Mouse (Mus musculus) kidney, adult 8-10 months (tissue): ENCODE data around the gene Bloc1s5.
A peak's percentile ranks its signal among the peaks of the same experiment; 100 is the strongest.
"Not testable (repeated sequence)": the region's sequence is repeated elsewhere in the genome, so short reads cannot be mapped to it uniquely, and the experiment has no call there.

Experiments
- DNase-seq, 2 experiments: peaks; one replicate each; pipeline ENCODE4 v3.0.0; 2022

Bloc1s5 gene

DNA sequence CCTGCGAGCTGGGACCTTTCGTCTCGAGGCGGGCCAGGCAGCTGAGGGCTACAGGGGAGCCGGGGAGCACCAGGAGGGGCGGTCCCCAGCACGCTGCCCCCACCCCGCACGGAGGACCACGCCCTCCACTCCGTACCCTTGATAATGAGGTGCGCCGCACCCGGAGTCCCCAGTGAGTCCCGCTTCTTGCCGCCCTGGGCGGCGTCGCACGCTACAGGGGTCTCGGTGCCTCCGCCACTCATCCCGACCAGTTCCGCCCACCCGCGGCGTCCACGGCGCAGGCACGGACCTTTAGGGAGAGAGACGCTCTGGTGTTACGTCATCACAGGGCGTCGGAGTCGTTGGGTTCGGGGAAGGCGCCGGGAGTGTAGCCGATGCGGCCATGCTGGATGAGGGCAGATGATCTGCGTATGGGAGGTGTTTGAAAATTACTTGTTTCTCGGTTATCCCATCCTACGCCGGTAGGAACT is at the start of gene Bloc1s5:
Bloc1s5 (minus strand) TSS at position 310 of the 470 bp plus-strand sequence.
- DNase-seq = peak; percentile 90 to 95

DNA sequence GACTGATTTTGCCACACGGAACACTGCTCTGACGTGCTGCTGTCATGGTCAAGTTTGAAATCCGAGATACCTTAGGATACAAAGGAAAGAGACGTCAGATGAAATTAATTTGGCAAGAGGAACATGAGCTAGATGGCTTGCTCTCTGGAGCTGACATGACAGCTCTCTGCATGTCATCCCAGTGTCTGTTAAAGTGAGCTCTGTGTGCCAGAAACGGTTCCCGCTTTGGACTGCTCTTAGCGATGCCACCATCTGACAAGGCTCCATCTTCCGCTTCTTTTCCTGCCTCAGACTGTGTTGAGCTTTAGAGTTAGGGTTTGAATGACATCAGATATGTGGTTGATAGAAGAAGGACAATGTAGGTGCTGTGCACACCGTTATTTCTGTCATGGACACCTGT is 37.4 kb upstream of the Bloc1s5 start:
- DNase-seq = no peak

DNA sequence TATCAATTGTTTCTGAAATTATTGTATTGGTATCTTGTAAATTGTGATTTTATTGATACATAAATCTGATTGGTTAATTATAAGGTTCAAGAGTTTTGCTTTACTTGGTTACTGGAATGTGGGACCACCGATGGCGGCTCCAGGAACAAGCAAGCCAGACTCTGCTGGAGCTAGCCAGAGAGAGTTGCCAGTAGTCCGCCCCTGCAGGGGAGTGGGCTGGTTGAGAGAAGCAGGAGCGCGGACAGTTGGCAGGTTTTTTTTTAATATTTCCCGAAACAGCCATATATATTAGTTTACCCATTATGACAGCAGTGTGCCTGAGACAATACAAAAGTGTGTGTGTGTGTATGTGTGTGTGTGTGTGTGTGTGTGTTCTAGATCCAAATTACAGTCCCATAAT is 36.5 kb upstream of the Bloc1s5 start:
- not testable (repeated sequence) for DNase-seq

- DNase-seq = no peak
Measured at GRCm38 (mm10) chr13:38670051-38670450, 35.1 kb upstream of the Bloc1s5 start.

GRCm38 (mm10) chr13:38668514-38668913 is 33.6 kb upstream of the Bloc1s5 start:
- peak in 1 of 2 experiments; percentile 43 for DNase-seq

GRCm38 (mm10) chr13:38664753-38665152 is 29.8 kb upstream of the Bloc1s5 start:
- DNase-seq = no peak

DNA sequence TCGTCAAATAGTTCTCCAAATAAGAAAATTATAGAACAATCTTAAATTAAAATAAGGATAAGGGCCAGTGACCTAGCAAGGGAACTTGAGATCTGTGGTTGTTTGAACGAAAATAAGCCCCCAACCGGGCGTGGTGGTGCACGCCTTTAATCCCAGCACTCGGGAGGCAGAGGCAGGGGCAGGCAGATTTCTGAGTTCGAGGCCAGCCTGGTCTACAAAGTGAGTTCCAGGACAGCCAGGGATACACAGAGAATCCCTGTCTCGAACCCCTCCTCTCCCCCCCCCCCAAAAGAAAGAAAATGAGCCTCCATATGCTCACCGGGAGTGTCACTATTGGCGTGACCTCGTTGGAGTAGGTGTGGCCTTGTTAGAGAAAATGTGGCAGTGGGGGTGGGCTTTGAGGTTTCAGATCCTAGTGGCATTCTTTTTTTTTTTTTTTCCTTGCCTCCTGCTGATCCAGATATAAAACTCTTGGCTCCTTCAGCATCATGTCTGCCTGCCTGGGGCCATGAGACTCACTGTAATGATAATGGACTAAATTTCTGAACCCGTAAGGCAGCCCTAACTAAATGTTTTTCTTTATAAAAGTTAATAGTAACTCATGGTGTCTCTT is 24.7 kb upstream of the Bloc1s5 start:
- no peak for DNase-seq

DNA sequence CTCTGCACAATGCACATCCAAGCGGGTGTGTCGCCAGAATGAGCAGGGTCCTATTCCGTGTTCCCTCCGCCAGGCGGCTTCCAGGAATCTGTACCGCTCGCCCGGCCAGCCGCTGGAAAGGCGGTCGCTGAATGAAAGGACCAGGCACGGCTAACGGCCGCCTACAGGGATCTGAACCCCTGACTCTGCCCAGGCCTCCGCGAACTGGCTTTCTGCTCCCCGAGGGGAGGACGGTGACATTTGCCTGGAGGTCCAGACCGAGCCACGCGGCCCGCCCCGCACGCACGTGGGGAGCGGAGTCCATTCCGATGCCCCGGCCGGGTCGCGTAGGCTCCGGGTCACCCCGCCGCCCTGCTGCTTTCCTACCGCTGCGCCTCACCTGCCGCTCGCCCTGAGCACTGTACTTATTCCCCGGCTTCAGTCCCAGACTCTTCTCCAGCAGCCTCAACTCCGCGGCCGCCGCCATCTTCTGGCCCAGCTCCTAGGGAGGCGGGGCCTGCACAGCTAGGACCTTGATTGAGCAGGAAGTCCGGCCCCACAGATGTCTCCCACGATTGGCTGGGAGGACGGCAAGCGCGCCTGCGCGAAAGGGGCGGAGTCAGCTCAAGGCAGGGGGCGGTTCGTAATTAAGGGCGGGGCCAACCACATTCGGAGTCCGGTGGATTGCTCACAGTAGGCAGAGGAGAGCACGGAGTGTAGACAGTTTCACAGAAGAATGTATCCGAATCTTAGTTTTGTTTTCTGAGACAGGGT is 23.8 kb upstream of the Bloc1s5 start, which contains the start of gene Eef1e1:
Eef1e1 (minus strand) TSS at position 531 of the 753 bp plus-strand sequence.
- peak; percentile 95 for DNase-seq

DNA sequence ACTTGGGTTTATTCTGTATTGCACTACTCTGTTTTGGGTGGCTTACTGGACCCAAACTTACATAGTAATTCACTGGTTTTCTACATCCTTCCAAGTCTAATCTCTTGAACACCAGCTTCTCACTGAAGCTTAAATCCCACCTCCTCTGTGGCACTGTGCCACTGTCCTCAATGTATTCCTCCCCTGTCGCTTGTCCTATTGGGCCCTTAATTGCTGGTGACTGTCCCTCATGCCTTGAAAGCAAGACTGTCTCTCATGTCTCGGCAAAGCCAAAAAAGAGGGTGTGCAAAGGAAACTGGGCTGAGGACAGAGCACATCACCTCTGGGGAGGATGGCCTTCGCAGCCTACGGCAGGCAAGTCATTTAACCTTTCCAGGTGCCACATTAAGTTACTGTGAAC is 23.0 kb upstream of the Bloc1s5 start:
- DNase-seq = no peak

- no peak for DNase-seq
Measured at GRCm38 (mm10) chr13:38650292-38650691, 15.4 kb upstream of the Bloc1s5 start.

- DNase-seq = no peak
Measured at GRCm38 (mm10) chr13:38649069-38649468, 14.2 kb upstream of the Bloc1s5 start.

- no peak for DNase-seq
Measured at GRCm38 (mm10) chr13:38641414-38641813, 6.5 kb upstream of the Bloc1s5 start.

DNA sequence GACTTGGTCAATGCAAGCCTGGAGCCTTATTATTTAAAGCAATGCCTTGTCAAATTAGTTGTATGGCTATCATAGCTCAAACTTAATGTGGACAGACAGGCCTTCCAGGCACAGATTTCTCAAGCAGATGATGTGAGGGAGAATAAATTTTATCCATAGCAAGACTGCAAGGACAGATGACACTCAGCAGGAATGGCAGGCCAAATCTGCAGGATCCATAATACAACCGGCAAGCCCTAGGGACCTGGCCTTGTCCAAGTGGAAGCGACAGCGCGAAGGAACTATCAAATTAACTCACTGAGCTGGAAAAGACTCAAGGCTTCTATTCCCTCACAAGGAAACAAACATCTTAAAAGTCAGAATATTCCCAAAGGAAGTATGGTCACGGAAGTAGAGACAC is 6.1 kb upstream of the Bloc1s5 start:
- DNase-seq = no peak

DNA sequence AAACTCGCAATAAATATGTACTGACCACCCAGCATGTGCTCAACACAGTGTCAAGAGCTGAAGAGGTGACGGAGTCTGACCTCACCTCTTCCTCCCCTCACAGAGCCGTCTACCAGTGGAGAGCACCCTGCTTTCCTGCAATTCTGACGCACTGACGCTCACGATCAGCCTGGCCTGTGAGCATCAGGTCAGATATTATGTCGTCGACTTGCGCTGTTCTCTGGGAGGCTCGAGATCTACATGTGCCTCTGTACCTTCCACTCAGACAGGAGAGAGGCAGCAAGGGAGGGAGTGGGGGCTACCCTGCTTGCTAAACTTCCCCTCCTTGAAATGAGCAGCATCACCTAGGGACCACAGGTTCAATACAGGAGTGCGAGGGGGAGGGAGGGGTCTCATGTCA is 3.8 kb upstream of the Bloc1s5 start:
- no peak for DNase-seq

DNA sequence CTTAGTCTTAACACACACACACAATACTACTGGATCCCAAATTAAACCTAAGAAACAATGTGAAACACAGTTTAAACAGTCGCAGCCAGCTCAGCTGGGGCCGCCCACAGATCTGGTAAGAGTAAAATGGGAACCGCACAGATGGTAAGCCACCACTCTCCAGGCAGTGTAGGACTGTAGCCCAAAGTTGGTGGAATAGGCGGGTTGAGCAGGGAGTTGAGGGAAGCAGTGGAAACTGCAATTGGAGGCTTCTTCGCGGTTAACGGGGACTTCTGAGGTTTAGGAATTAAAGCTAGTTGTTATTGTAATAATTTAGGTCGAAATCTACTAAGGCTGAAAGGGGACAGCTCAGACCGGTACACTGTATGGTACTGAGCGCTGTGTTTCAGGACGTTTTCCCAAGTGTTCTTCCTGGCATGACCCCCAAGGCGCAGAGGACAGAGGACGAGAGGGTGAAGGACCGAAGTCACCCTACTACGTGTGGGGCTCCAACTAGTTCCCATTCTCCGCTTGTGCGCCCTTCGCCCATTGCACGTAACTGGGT is 581 bp downstream of the Bloc1s5 start:
- no peak for DNase-seq

DNA sequence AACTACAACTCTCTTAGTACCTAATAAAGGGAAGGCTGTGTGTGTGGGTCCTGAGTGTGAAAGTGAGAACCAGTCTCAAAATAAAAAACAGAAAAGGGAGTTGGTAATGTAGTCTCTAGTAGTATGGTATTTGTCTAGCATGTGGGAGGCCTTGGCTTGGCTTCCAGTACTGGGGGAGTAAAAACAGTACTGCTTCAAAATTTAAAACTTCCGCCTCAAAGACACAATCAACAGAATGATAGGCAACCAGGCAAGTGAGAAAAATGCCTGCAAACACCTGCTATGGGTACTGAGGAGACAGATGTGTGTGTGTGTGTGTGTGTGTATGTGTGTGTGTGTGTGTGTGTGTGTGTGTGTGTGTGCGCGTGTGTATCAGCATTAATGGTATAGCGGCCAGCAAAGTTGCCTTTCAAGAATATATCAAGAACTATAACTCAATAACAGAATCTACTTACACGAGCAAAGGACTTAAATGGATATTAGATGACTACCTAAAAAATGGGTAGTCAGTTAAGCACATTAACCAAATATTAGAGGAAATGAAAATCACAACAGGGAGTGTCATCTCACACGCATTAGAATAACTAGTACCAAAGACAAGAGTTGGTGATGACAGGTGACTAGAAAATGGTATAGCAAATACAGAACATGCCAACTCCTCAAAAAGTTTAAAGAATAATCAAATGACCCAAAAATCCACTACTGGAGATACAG is 1.5 kb downstream of the Bloc1s5 start:
- DNase-seq = no peak

DNA sequence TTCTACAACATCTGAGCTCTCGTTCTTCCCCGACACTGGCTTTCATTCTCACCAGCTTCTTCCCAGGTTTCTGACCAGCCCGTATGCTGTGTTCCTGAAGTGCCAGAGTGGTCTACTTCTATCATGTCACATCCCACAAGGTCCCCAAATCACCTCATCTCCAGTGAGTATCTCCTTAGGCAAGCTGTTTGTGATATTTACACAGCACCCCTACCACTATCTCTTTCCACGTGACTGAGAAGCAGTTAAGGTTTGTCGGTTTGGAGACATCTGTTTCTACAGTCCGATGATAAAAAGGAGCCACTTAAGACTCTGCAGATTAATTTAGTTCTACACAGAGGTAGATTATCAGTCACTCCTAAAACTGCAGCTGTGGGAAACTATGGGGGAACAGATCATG is 2.4 kb downstream of the Bloc1s5 start:
- DNase-seq = no peak

DNA sequence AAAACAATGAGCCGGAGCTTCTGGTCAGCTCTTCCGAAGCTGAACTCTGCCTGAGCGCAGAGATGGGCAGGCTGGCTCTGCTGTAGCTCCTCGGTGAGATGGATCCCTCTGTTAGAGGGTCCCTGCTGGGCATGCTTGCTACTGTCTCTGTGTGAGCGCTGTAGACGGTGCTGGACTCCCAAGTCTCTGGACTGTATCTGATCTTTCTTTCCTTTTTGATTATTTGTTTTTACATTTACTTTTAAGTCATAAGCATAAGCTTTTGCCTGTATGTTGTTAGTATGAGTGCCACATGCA is 8.7 kb downstream of the Bloc1s5 start:
- no peak for DNase-seq

- DNase-seq = peak in 1 of 2 experiments; percentile 42
Measured at GRCm38 (mm10) chr13:38625492-38626228, 9.2 kb downstream of the Bloc1s5 start.

GRCm38 (mm10) chr13:38624292-38624902 is 10.5 kb downstream of the Bloc1s5 start:
- DNase-seq = no peak

DNA sequence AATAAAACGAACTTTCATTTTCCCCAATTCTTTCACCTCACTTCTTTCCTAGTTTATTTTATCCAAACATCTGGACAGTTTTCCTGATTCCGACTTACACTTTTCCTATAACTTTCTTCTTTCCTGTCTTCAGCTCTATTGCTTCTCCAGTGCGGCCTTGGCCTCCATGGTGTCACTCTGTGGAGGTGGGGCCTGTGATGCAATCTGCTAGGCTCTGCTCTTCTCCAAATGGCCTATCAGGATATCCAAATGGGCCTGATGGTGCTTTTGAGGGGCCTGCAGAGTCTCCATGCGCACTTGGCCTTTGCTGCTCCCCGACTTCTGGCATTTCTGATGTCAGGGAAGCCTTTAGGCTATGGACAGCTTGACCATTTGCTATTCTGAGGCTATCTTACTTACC is 11.6 kb downstream of the Bloc1s5 start:
- no peak for DNase-seq

GRCm38 (mm10) chr13:38618001-38618630 is 16.8 kb downstream of the Bloc1s5 start:
- not testable (repeated sequence) for DNase-seq
